Mouse (Mus musculus): Measurements from ENCODE around the gene Dock8. TPM values are rescaled to one million over a fixed set of nuclear protein-coding genes. Genes with fewer than 3 reads are reported as not detected.

The Dock8 gene
- total and polyA plus RNA-seq, 3 experiments: 9.8 to 37.5 (median 22.4) TPM

GRCm38 (mm10) chr19:25122417-25122816 is 123.1 kb downstream of the Dock8 start:
- no peak for DNase-seq (ENCODE audit: extremely low read depth)
- Histone ChIP-seq H3K36me3 (replicated peaks in 1 of 2; ENCODE audit: control insufficient read depth in 1 of 2, insufficient read depth in 1 of 2, low read length in 1 of 2) (peaks cover 73 to 93% of the 10 kb centered on the region in 2 experiments), H3K9ac (ENCODE audit: insufficient read depth, low read depth) (no peak overlapping the region), H3K9me3 (replicated peaks; ENCODE audit: low read length) (no peaks in the 10 kb centered on the region), H3K4me1 (ENCODE audit: control insufficient read depth in 1 of 2, insufficient read depth in 2 of 2) (no peaks in the 10 kb centered on the region), H3K79me2 (replicated peaks; ENCODE audit: control insufficient read depth, extremely low read depth, insufficient read depth, poor library complexity, severe bottlenecking) (no peaks in the 10 kb centered on the region; the same call in 1 of the 2 replicates), H3K4me2 (ENCODE audit: insufficient read depth, low read depth, poor library complexity, severe bottlenecking) (no peak overlapping the region), H3K27ac (ENCODE audit: insufficient read depth, low read depth) (no peak overlapping the region), H3K4me3 (replicated peaks in 1 of 3; ENCODE audit: low read depth in 2 of 3, low read length in 2 of 3, poor library complexity in 1 of 3) (no peak overlapping the region), H3K27me3 (replicated peaks) (no peaks in the 10 kb centered on the region)
- dilution Hi-C loops (cut with MboI; ENCODE audit: extremely low pct_ligation_motif_present, extremely low pct_unique_long_range_greater_than_20kb, low sequenced_read_pairs): no loop called here
- TF ChIP-seq JUN (IDR thresholded peaks at IDR 0.05; ENCODE audit: insufficient read depth, low read depth, low read length): no peak
- TF ChIP-seq CHD2 (IDR thresholded peaks at IDR 0.05; ENCODE audit: low read length): no peak
- no peak for TF ChIP-seq SMC3 (IDR thresholded peaks at IDR 0.05; ENCODE audit: low read depth, low read length)
- TF ChIP-seq ZNF384 (IDR thresholded peaks at IDR 0.05; ENCODE audit: low read depth, low read length): no peak
- TF ChIP-seq CHD1 (IDR thresholded peaks at IDR 0.05; ENCODE audit: low read depth, low read length): no peak
- TF ChIP-seq MEF2A (IDR thresholded peaks at IDR 0.05; ENCODE audit: borderline replicate concordance, low read depth, low read length): no peak
- TF ChIP-seq TBP (conservative IDR thresholded peaks at IDR 0.05; ENCODE audit: low read depth, low read length): no peak
- in situ Hi-C loops (cut with MboI; ENCODE audit: low pct_ligation_motif_present, low pct_unique_long_range_greater_than_20kb, low sequenced_read_pairs): no loop called here

- Histone ChIP-seq H3K4me1 (ENCODE audit: control insufficient read depth in 1 of 2, insufficient read depth in 2 of 2) (no peaks in the 10 kb centered on the region), H3K79me2 (replicated peaks; ENCODE audit: control insufficient read depth, extremely low read depth, insufficient read depth, poor library complexity, severe bottlenecking) (no peaks in the 10 kb centered on the region; the same call in 1 of the 2 replicates), H3K27me3 (replicated peaks) (no peaks in the 10 kb centered on the region), H3K9ac (ENCODE audit: insufficient read depth, low read depth) (no peak overlapping the region), H3K36me3 (replicated peaks in 1 of 2; ENCODE audit: control insufficient read depth in 1 of 2, insufficient read depth in 1 of 2, low read length in 1 of 2) (peaks cover 79 to 93% of the 10 kb centered on the region in 2 experiments), H3K27ac (ENCODE audit: insufficient read depth, low read depth) (no peak overlapping the region), H3K4me3 (replicated peaks in 1 of 3; ENCODE audit: low read depth in 2 of 3, low read length in 2 of 3, poor library complexity in 1 of 3) (no peak overlapping the region), H3K9me3 (replicated peaks; ENCODE audit: low read length) (no peaks in the 10 kb centered on the region), H3K4me2 (ENCODE audit: insufficient read depth, low read depth, poor library complexity, severe bottlenecking) (no peak overlapping the region)
- TF ChIP-seq ZC3H11A (IDR thresholded peaks at IDR 0.05; ENCODE audit: low read depth, low read length) (no peak), ETS1 (conservative IDR thresholded peaks at IDR 0.05; ENCODE audit: low read depth, low read length) (no peak), POLR2AphosphoS2 (IDR thresholded peaks at IDR 0.05; ENCODE audit: low read depth, low read length) (no peak), ZMIZ1 (IDR thresholded peaks at IDR 0.05; ENCODE audit: low read depth, low read length) (no peak), MAFK (IDR thresholded peaks at IDR 0.05; ENCODE audit: insufficient replicate concordance, low read length) (no peak), CHD2 (IDR thresholded peaks at IDR 0.05; ENCODE audit: low read length) (no peak), E2F4 (IDR thresholded peaks at IDR 0.05; ENCODE audit: insufficient replicate concordance, low read depth, low read length) (no peak), TCF12 (IDR thresholded peaks at IDR 0.05; ENCODE audit: low read depth, low read length) (no peak), HCFC1 (IDR thresholded peaks at IDR 0.05; ENCODE audit: low read depth, low read length) (no peak), MYC (IDR thresholded peaks at IDR 0.05; ENCODE audit: low read depth, low read length) (no peak), CTCF (conservative IDR thresholded peaks at IDR 0.05 in 1 of 2, IDR thresholded peaks at IDR 0.05 in 1 of 2; ENCODE audit: low read depth in 2 of 2, low read length in 2 of 2) (no peak)
- in situ Hi-C loops (cut with MboI; ENCODE audit: low pct_ligation_motif_present, low pct_unique_long_range_greater_than_20kb, low sequenced_read_pairs): no loop called here
- dilution Hi-C loops (cut with MboI; ENCODE audit: extremely low pct_ligation_motif_present, extremely low pct_unique_long_range_greater_than_20kb, low sequenced_read_pairs): no loop called here
- DNase-seq (ENCODE audit: extremely low read depth): no peak
Measured at GRCm38 (mm10) chr19:25123031-25123430, 123.7 kb downstream of the Dock8 start.
